Mouse (Mus musculus) ES-CJ7 (cell line): ENCODE measurements around the gene Vps37c.

ENCODE experiments used
- DNase-seq: peaks from one replicate; pipeline ENCODE4 v3.0.0; 2011; ENCODE audit warnings: low read depth, low spot score

The Vps37c gene

GRCm38 (mm10) chr19:10740641-10741440 lies 52.3 kb downstream of the Vps37c start:
- no peak for DNase-seq

DNA sequence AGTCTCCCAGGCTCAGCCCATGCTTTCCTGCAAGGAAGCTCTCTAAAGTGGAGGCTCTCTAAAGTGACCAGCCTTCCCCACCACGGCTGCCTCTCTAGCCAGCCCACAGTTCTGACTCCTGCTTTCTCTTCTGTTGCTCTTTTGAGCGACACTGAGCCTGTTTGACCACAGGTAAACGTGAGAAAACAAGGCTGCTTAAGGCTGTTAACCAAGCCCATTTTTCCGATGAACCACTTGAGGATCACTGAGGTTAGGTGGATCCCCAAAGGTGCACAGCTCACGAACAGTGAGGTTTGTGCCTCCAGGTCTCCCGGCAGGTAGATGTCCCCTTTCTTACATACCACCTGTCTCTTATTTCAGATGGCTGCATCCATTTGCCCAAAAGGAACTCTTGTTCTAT lies 53.6 kb downstream of the Vps37c start:
- DNase-seq: no peak

GRCm38 (mm10) chr19:10742565-10742964 lies 54.0 kb downstream of the Vps37c start:
- DNase-seq: no peak

GRCm38 (mm10) chr19:10747182-10747581 lies 58.6 kb downstream of the Vps37c start:
- DNase-seq: no peak

GRCm38 (mm10) chr19:10747718-10748117 lies 59.2 kb downstream of the Vps37c start:
- no peak for DNase-seq

DNA sequence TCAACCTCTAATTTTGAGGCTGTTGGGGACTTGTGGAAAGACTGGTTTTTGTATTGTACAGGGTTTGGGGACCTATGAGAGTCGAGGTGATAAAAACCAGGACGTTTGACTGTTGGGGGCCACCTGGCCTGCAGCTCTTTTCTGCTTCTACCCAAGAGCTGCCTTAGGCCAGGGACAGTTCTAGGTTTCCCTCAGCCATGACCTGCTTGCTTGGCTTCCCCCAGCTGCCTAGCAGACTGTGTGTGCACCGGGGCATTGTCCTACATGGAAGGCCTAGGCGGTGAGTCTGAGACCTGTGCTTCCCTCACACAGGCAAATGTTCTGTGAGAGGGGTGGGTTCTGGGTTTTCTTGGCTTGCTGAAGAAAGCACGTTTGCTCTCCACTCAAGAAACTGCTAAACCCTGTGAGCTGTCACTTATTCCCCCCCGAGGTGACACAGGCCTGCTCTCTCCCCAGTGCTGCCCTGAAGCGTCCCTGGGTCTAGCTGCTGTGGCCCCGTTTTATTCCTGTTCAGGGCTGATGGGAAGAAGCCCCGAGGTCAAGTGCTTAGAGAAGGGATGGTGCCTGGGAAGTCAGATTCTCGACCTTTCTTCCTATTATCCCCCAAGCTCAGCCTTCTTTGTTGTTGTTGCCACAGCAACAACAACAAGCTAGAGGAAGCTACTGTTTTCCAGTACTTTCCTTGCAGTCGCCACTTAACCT lies 60.0 kb downstream of the Vps37c start:
- no peak for DNase-seq

DNA sequence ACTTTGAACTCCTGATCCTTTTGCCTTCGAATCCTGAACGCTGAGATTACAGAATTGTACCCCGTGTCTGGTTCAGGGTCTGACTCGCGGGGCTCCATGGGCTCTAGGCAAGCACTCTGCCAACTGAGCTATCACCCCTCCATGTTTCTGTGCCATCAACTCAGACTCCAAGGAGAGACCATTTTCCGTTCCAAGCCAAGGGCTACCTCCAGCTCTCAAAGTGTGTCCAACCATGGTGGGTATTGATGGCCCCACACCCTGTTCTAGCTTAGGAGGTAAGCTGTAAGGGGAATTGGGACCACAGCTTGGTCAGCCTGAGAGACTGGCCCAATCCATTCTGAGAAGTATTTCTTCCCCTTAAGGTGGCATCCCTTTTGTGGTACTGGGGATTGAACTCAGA lies 60.8 kb downstream of the Vps37c start:
- DNase-seq: no peak

GRCm38 (mm10) chr19:10750161-10750560 lies 61.6 kb downstream of the Vps37c start:
- no peak for DNase-seq

DNA sequence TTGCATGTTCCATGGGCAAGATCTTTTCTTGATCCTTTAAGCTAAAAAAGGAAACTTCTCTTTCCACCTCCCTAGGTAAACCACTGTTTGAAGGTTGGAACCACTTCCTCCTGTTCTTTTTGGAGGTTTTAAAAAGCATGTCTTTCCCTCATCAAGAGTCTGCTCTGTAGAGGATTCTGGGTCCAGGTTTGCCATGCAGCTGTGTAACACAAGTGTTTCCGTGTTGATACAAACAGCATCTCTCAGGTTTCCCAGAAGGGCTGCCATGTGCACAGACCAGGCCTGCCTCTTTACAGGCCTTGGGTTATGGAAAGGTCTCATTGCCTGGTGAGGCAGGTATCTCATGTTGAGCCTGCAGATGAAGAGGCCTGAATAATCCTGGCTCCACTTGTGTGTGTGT lies 63.1 kb downstream of the Vps37c start:
- no peak for DNase-seq

GRCm38 (mm10) chr19:10752106-10752505 lies 63.6 kb downstream of the Vps37c start:
- no peak for DNase-seq

GRCm38 (mm10) chr19:10752646-10753045 lies 64.1 kb downstream of the Vps37c start:
- DNase-seq: no peak

GRCm38 (mm10) chr19:10757125-10757524 lies 68.6 kb downstream of the Vps37c start:
- DNase-seq: no peak

DNA sequence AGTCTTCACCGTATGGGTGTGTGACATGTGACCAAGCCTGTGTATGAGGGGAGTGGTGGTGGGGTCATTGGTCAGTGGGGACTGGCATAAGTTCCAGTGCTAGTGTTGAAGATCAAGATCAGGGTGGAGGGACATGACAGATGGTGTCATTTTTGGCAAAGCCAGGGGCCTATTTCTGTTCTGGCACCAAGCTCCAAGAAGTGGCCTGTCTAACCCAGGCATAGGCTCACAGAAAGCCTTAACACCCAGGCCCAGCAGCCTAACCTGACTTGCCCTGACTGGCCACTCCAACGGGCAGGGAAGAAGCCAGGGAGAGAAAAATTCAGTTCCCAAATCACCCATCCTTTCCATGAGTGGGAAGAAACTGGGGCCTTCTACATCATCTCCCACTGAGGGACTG lies 69.0 kb downstream of the Vps37c start:
- no peak for DNase-seq

DNA sequence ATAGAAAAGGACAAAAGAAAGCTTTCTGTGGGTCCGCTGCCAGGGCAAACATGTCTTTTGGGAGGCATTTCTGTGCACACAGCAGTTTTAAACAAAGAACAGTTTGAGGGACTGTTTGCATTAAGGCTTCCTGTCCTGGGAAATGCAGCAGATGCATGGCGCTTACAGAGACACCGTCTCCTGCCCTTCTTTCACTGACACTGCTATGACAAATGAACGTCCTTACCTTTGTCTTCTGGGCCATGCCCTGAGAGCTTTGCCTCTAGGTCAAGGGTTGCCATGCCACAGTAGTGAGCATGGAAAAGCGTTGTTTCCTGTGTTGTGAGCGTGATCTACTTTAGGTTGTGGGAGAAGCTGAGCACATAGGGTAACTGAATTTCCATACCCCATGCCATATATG lies 70.2 kb downstream of the Vps37c start:
- DNase-seq: no peak

- no peak for DNase-seq
These were observed 71.0 kb downstream of the Vps37c start for GRCm38 (mm10) chr19:10759525-10759924.

DNA sequence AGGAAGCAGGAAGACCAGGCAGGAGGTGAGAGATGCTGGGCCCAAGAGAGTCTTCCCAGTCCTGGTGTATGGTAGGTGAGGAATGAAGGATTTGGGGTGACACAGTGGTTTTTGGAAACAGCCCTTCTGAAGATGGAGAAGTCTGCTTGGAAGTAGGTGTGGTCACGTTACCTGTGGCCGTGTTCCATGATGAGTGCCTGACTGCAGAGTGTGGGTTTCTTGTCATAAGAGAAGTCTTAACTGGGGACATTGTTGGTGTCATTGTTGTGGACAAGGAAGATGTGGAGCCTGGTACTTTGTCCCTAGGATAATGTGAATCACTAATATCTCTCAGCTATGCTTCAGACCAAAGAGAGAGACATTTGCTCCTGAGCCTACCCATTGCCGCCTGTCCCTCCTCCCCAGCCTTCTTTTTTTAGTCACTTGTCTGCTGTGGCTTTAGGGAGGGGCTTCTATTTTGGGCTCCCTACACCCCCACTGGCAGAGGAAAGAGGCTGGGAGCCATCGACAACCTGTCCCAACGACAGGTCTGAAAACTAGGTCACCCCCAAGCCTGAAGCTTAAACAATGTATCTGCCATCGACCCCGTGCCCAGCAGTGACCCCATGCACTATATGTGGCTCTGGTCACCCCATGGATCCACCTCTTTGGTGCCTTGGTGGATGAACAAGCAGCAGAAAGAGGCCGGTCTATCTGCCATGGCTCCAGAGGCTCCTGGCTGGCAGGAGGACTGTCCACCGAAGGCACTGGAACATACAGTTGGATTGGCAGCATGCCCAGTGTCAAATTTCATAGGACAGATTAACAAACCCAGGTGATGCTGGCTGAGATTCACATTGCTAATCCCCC lies 71.7 kb downstream of the Vps37c start:
- no peak for DNase-seq

DNA sequence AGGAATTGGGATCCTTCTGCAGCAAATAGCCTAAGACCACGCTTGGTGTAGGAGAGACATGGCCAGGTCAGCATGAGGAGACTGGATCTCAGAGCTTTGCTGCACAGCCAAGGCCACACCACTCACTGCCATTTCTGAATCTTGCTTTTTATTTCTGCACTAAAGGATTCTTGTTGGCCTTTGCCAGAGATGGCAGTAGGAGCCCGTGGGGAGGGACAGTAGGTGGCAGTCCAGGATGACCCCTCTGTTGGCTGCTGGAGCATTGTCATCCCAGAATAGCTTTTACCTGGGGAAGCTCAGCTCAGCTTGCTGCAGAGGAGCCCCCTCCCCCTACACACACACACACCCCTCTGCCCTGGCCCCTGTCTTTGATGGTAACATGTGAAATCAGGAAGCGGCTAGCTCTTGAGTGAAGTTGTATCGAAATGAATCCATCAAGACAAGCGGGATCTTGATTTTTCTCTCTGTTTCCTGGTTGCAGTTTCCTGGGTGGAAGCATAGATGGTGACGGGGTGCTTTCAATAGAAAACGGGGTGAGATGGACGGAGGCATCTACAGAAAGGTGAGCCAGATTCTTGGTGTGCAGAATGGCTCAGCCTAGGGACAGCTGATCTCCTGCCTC lies 73.4 kb downstream of the Vps37c start:
- no peak for DNase-seq

- DNase-seq: no peak
These were observed 73.9 kb downstream of the Vps37c start for GRCm38 (mm10) chr19:10762468-10762867.

DNA sequence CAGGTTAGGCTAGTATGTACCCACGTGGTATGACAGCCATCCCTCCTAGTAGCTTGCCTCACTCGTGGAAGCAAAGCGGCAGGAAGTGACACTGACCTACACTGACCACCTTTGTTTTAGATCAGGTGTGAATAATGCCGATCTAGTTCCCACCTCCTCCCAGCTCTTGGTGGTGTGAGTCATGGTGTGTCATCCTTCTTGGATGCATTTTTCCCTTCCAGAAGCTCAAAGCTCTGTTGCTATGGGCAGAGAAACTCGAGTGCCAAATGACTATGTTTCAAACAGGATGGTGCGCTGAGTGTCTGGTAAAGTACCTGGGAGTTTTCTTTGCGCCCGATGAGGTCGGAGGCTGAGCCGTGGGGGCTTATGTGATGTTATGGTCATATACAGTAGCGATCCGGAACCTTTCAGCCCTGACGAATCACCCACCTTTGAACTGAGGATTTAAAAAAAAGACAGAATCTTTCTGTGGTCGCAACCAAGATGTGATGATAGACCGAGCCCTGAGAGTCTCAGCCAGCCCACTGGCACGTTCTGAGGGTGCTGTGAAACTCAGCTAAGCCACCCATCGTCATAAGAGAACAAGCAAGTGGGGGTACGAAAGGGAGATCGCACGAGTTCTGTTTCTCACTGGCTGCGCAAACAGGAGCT lies 75.0 kb downstream of the Vps37c start:
- no peak for DNase-seq
